Mouse (Mus musculus): ENCODE results near the gene H2afx. TPM values are rescaled to one million over a fixed set of nuclear protein-coding genes. Genes with fewer than 3 reads are reported as not detected.
A peak's percentile ranks its signal among the peaks of the same experiment; 100 is the strongest.

The H2afx gene
- polyA plus RNA-seq, 1 experiment from 2014 or later: 128 TPM

- no peak overlapping the region for H3K9ac ChIP-seq (replicated peaks; ENCODE audit: low read length)
- H3K27ac ChIP-seq (replicated peaks; ENCODE audit: low read depth, low read length): no peak overlapping the region
- ATAC-seq (ENCODE audit: low FRiP score, low TSS enrichment) (no peak), DNase-seq (no peak)
- peaks cover 55% of the 10 kb centered on the region for H3K36me3 ChIP-seq (ENCODE audit: control insufficient read depth, insufficient read depth, low read length)
- H3K27me3 ChIP-seq (ENCODE audit: control insufficient read depth, insufficient read depth, low read length): no peaks in the 10 kb centered on the region
- peaks cover 23% of the 10 kb centered on the region for H3K4me1 ChIP-seq (ENCODE audit: control insufficient read depth, insufficient read depth, low read length)
- H3K4me2 ChIP-seq (ENCODE audit: low read length): no peak overlapping the region
- H3K9me3 ChIP-seq (ENCODE audit: control insufficient read depth, low read length): no peaks in the 10 kb centered on the region
- H3K4me3 ChIP-seq (replicated peaks; ENCODE audit: low read depth, low read length): no peak overlapping the region
- 57% methylated on average over 4 of the region's 4 CpGs for WGBS
Observed at GRCm38 (mm10) chr9:44314257-44314547, 20.3 kb upstream of the H2afx start.

- 93% methylated on average over 18 of the region's 18 CpGs for WGBS
- DNase-seq: no peak
- Histone ChIP-seq H3K4me2 (ENCODE audit: low read length) (no peak overlapping the region), H3K27me3 (ENCODE audit: control insufficient read depth, insufficient read depth, low read length) (no peaks in the 10 kb centered on the region), H3K36me3 (ENCODE audit: control insufficient read depth, insufficient read depth, low read length) (peaks cover 55% of the 10 kb centered on the region), H3K27ac (replicated peaks; ENCODE audit: low read depth, low read length) (no peak overlapping the region), H3K9ac (replicated peaks; ENCODE audit: low read length) (no peak overlapping the region), H3K9me3 (ENCODE audit: control insufficient read depth, low read length) (no peaks in the 10 kb centered on the region), H3K4me3 (replicated peaks; ENCODE audit: low read depth, low read length) (no peak overlapping the region), H3K4me1 (ENCODE audit: control insufficient read depth, insufficient read depth, low read length) (peaks cover 24% of the 10 kb centered on the region)
- ATAC-seq (ENCODE audit: low FRiP score, low TSS enrichment): no peak
Observed at GRCm38 (mm10) chr9:44314910-44315309, 19.6 kb upstream of the H2afx start.

GRCm38 (mm10) chr9:44317452-44317851 is 17.0 kb upstream of the H2afx start:
- Histone ChIP-seq H3K9ac (replicated peaks; ENCODE audit: low read length) (no peak overlapping the region), H3K27me3 (ENCODE audit: control insufficient read depth, insufficient read depth, low read length) (no peaks in the 10 kb centered on the region), H3K4me3 (replicated peaks; ENCODE audit: low read depth, low read length) (no peak overlapping the region), H3K4me2 (ENCODE audit: low read length) (peak overlapping the region; percentile 87), H3K27ac (replicated peaks; ENCODE audit: low read depth, low read length) (no peak overlapping the region), H3K36me3 (ENCODE audit: control insufficient read depth, insufficient read depth, low read length) (peaks cover 40% of the 10 kb centered on the region), H3K4me1 (ENCODE audit: control insufficient read depth, insufficient read depth, low read length) (peaks cover 33% of the 10 kb centered on the region), H3K9me3 (ENCODE audit: control insufficient read depth, low read length) (no peaks in the 10 kb centered on the region)
- no peak for DNase-seq
- ATAC-seq (ENCODE audit: low FRiP score, low TSS enrichment): no peak
- WGBS: 58% methylated on average over 4 of the region's 4 CpGs

- peaks cover 32% of the 10 kb centered on the region for H3K36me3 ChIP-seq (ENCODE audit: control insufficient read depth, insufficient read depth, low read length)
Observed at GRCm38 (mm10) chr9:44318076-44318825, 16.2 kb upstream of the H2afx start.

GRCm38 (mm10) chr9:44318826-44319095 is 15.7 kb upstream of the H2afx start:
- WGBS: 33% methylated on average over 3 of the region's 3 CpGs
- DNase-seq: no peak
- no peaks in the 10 kb centered on the region for H3K27me3 ChIP-seq (ENCODE audit: control insufficient read depth, insufficient read depth, low read length)
- peaks cover 27% of the 10 kb centered on the region for H3K36me3 ChIP-seq (ENCODE audit: control insufficient read depth, insufficient read depth, low read length)
- H3K4me3 ChIP-seq (replicated peaks; ENCODE audit: low read depth, low read length): peak overlapping the region; percentile 94
- no peaks in the 10 kb centered on the region for H3K9me3 ChIP-seq (ENCODE audit: control insufficient read depth, low read length)
- no peak overlapping the region for H3K27ac ChIP-seq (replicated peaks; ENCODE audit: low read depth, low read length)
- H3K4me2 ChIP-seq (ENCODE audit: low read length): peak overlapping the region; percentile 87
- H3K4me1 ChIP-seq (ENCODE audit: control insufficient read depth, insufficient read depth, low read length): peaks cover 33% of the 10 kb centered on the region
- no peak for ATAC-seq (ENCODE audit: low FRiP score, low TSS enrichment)
- H3K9ac ChIP-seq (replicated peaks; ENCODE audit: low read length): peak overlapping the region; percentile 92

More at GRCm38 (mm10) chr9:44318076-44318825, 16.2 kb upstream of the H2afx start:
- no peak for DNase-seq
- H3K9me3 ChIP-seq (ENCODE audit: control insufficient read depth, low read length): no peaks in the 10 kb centered on the region
- H3K9ac ChIP-seq (replicated peaks; ENCODE audit: low read length): peak overlapping the region; percentile 92; the same call in 1 of the 2 replicates
- no peak for ATAC-seq (ENCODE audit: low FRiP score, low TSS enrichment)
- peak overlapping the region; percentile 94; the same call in 1 of the 2 replicates for H3K4me3 ChIP-seq (replicated peaks; ENCODE audit: low read depth, low read length)
- 39% methylated on average over 5 of the region's 5 CpGs for WGBS
- H3K4me2 ChIP-seq (ENCODE audit: low read length): peak overlapping the region; percentile 87
- no peaks in the 10 kb centered on the region for H3K27me3 ChIP-seq (ENCODE audit: control insufficient read depth, insufficient read depth, low read length)
- peaks cover 33% of the 10 kb centered on the region for H3K4me1 ChIP-seq (ENCODE audit: control insufficient read depth, insufficient read depth, low read length)
- no peak overlapping the region for H3K27ac ChIP-seq (replicated peaks; ENCODE audit: low read depth, low read length)

GRCm38 (mm10) chr9:44319105-44319886 is 15.2 kb upstream of the H2afx start:
- H3K9me3 ChIP-seq (ENCODE audit: control insufficient read depth, low read length): no peaks in the 10 kb centered on the region
- peak; percentile 25 for DNase-seq
- peaks cover 33% of the 10 kb centered on the region for H3K4me1 ChIP-seq (ENCODE audit: control insufficient read depth, insufficient read depth, low read length)
- 2% methylated on average over 37 of the region's 37 CpGs for WGBS
- H3K4me2 ChIP-seq (ENCODE audit: low read length): peak overlapping the region; percentile 87
- H3K27ac ChIP-seq (replicated peaks; ENCODE audit: low read depth, low read length): peak overlapping the region; percentile 80
- H3K9ac ChIP-seq (replicated peaks; ENCODE audit: low read length): peak overlapping the region; percentile 92
- H3K36me3 ChIP-seq (ENCODE audit: control insufficient read depth, insufficient read depth, low read length): peaks cover 22% of the 10 kb centered on the region
- H3K4me3 ChIP-seq (replicated peaks; ENCODE audit: low read depth, low read length): peak overlapping the region; percentile 94
- ATAC-seq (ENCODE audit: low FRiP score, low TSS enrichment): no peak; the same call in 1 of the 2 replicates
- H3K27me3 ChIP-seq (ENCODE audit: control insufficient read depth, insufficient read depth, low read length): no peaks in the 10 kb centered on the region

- under 1% methylated on average over 65 of the region's 67 CpGs for WGBS
- Histone ChIP-seq H3K9ac (replicated peaks; ENCODE audit: low read length) (peak within 1 kb of the TSS; percentile 92), H3K4me3 (replicated peaks; ENCODE audit: low read depth, low read length) (peak within 1 kb of the TSS; percentile 94), H3K27me3 (ENCODE audit: control insufficient read depth, insufficient read depth, low read length) (no peaks in the 10 kb centered on the region), H3K36me3 (ENCODE audit: control insufficient read depth, insufficient read depth, low read length) (peaks cover 13% of the 10 kb centered on the region), H3K4me2 (ENCODE audit: low read length) (peak within 1 kb of the TSS; percentile 87), H3K9me3 (ENCODE audit: control insufficient read depth, low read length) (no peaks in the 10 kb centered on the region), H3K4me1 (ENCODE audit: control insufficient read depth, insufficient read depth, low read length) (peaks cover 33% of the 10 kb centered on the region), H3K27ac (replicated peaks; ENCODE audit: low read depth, low read length) (peak within 1 kb of the TSS; percentile 80)
- ATAC-seq (ENCODE audit: low FRiP score, low TSS enrichment): peak; percentile 99
- peak; percentile 99 for DNase-seq
Observed at GRCm38 (mm10) chr9:44319887-44320798, 14.4 kb upstream of the H2afx start, which contains the start of gene C2cd2l. C2cd2l (minus strand) TSS chr9:44320285.

- DNase-seq: peak; percentile 31
- peaks cover 33% of the 10 kb centered on the region for H3K4me1 ChIP-seq (ENCODE audit: control insufficient read depth, insufficient read depth, low read length)
- H3K36me3 ChIP-seq (ENCODE audit: control insufficient read depth, insufficient read depth, low read length): peaks cover 7% of the 10 kb centered on the region
- H3K27me3 ChIP-seq (ENCODE audit: control insufficient read depth, insufficient read depth, low read length): no peaks in the 10 kb centered on the region
- peak overlapping the region; percentile 87 for H3K4me2 ChIP-seq (ENCODE audit: low read length)
- H3K9ac ChIP-seq (replicated peaks; ENCODE audit: low read length): peak overlapping the region; percentile 92; the same call in 1 of the 2 replicates
- 12% methylated on average over 6 of the region's 6 CpGs for WGBS
- no peaks in the 10 kb centered on the region for H3K9me3 ChIP-seq (ENCODE audit: control insufficient read depth, low read length)
- H3K27ac ChIP-seq (replicated peaks; ENCODE audit: low read depth, low read length): peak overlapping the region; percentile 80
- no peak for ATAC-seq (ENCODE audit: low FRiP score, low TSS enrichment)
- H3K4me3 ChIP-seq (replicated peaks; ENCODE audit: low read depth, low read length): peak overlapping the region; percentile 94
Observed at GRCm38 (mm10) chr9:44320799-44321133, 13.7 kb upstream of the H2afx start.

Data from midbrain, embryonic 14.5 days (tissue).